Mouse (Mus musculus) kidney, adult 2 months (tissue): Measurements from ENCODE around the gene Poldip2.

Experiments
- CTCF ChIP-seq: fragments of 200-500 bp; conservative IDR thresholded peaks from 2 replicates; pipeline ENCODE4 v1.5.1; 2011; ENCODE audit warnings: low read depth, mild to moderate bottlenecking, control low read depth, low read length, moderate library complexity, mixed read lengths; ENCODE audit not compliant: insufficient read depth, insufficient read length
- POLR2A ChIP-seq: fragments of 200-500 bp; IDR thresholded peaks from one replicate; pipeline ENCODE4 v1.6.1; 2011; ENCODE audit warnings: low read depth, low read length, control low read depth

DNA sequence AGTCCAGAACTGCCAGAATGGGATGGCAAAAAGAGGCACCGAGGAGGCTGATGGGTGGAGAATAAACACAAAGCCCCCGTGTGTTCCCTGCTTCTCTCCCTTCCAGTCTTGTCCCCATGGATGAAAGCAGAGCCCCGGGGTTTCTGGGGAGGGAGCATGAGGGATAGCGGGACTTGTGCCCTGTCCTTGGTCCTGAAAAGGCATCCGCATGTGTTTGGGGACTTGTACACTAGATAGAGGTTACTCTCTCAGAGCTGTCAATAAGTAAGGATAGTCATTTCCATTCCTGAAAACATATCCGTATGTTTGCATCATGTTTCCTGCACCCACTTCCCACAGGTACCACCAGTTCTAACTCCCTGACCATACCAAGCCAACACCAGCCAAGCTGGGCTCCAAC lies 16.1 kb upstream of the Poldip2 start:
- no peak for TF ChIP-seq CTCF
- no peak for TF ChIP-seq POLR2A
